13 mouse cellular contexts compared by ENCODE assay signal in the genomic region with DNA sequence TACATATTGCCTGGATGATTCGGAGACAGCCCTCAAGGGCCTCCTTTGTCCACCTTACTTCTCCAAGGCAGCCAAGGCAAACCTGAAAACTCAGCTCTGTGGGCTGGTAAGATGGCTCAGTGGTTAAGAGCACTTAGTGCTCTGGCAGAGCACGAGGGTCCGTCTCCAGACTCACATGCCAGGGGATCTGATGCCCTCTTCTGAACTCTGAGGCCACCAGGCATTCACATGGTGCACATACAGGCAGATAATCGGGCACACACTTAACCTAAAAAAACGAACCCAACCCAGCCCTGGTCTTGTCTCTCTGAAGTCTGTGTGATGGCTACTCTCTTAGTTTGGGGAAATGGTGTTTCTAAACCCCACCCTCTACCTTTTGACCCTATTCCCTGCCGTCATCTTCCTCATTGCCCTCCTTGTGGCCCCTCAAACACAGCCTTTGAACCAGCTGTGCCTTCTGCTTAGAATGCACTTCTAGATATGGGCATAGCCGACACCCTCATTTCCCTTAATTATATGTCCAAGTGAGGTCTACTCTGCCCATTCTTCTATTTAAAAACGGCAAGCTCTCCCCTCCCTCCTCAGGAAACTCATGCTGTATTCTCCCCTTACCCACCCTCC. TPM values are rescaled to one million over a fixed set of nuclear protein-coding genes. Genes with fewer than 3 reads are reported as not detected.
A peak's percentile ranks its signal among the peaks of the same experiment; 100 is the strongest.
DNase-seq lines count a peak whose midpoint lies in the region; ATAC-seq and TF ChIP-seq lines count a peak whose summit lies in the region.
"Had no signal": no experiment of that assay in that cellular context is flagged by ENCODE, and none has a peak within 500 bp of the region (broad histone marks: within the 10 kb centered on the region; RNA-seq: fewer than 3 reads in every experiment).

No protein-coding gene starts in this region.

- DNase-seq in limb, embryonic 10.5 days (ENCODE audit: low spot score), result no peak
- DNase-seq in embryonic facial prominence, embryonic 10.5 days (ENCODE audit: low spot score), result no peak
- peak in 1 of 3 experiments; percentile 24 for DNase-seq in liver, embryonic 14.5 days (ENCODE audit: low read depth in 3 of 3, low spot score in 3 of 3)
- DNase-seq in spleen, postnatal 36 days (ENCODE audit: low spot score in 2 of 2), result no peak
- no peak for DNase-seq in right cerebral cortex, postnatal 36 days (ENCODE audit: low spot score in 2 of 2)
- DNase-seq: adrenal gland, adult 8-10 months; cerebellum, adult 11-12 months; right cerebral cortex, postnatal 4 days had no signal

- H3K9ac ChIP-seq in forebrain, embryonic 12.5 days, result no peak overlapping the region
- no peak overlapping the region for H3K9ac ChIP-seq in forebrain, embryonic 15.5 days (replicated peaks)
- no peak overlapping the region for H3K9ac ChIP-seq in limb, embryonic 13.5 days
- H3K9ac ChIP-seq in liver, embryonic 14.5 days (replicated peaks), result peak overlapping the region; percentile 98

- 81% methylated on average over 8 of the region's 8 CpGs for WGBS in forebrain, embryonic 12.5 days
- 86% methylated on average over 8 of the region's 8 CpGs for WGBS in forebrain, embryonic 15.5 days
- WGBS in limb, embryonic 13.5 days, result 77% methylated on average over 8 of the region's 8 CpGs
- WGBS in limb, embryonic 10.5 days, result 71% methylated on average over 8 of the region's 8 CpGs
- WGBS in embryonic facial prominence, embryonic 10.5 days, result 73% methylated on average over 8 of the region's 8 CpGs
- WGBS in liver, embryonic 14.5 days (ENCODE audit: insufficient replicate concordance), result 33% methylated on average over 8 of the region's 8 CpGs

- no peak for TF ChIP-seq CTCF in liver, embryonic 14.5 days (IDR thresholded peaks at IDR 0.05; ENCODE audit: low read depth)

- peaks cover 26% of the 10 kb centered on the region for H3K27me3 ChIP-seq in forebrain, embryonic 12.5 days
- peaks cover 15% of the 10 kb centered on the region for H3K27me3 ChIP-seq in forebrain, embryonic 15.5 days
- H3K27me3 ChIP-seq in limb, embryonic 13.5 days, result peaks cover 5% of the 10 kb centered on the region
- H3K27me3 ChIP-seq in limb, embryonic 10.5 days (ENCODE audit: low read depth, poor library complexity, severe bottlenecking), result peaks cover 26% of the 10 kb centered on the region
- peaks cover 31% of the 10 kb centered on the region for H3K27me3 ChIP-seq in embryonic facial prominence, embryonic 10.5 days (replicated peaks; ENCODE audit: low read depth, poor library complexity, severe bottlenecking)
- no peaks in the 10 kb centered on the region for H3K27me3 ChIP-seq in liver, embryonic 14.5 days (ENCODE audit: control insufficient read depth, insufficient read depth, low read length)
- H3K27me3 ChIP-seq: embryonic facial prominence, embryonic 12.5 days had no signal

- H3K4me3 ChIP-seq in forebrain, embryonic 12.5 days (replicated peaks), result no peak overlapping the region
- no peak overlapping the region for H3K4me3 ChIP-seq in forebrain, embryonic 15.5 days
- no peak overlapping the region for H3K4me3 ChIP-seq in limb, embryonic 13.5 days
- H3K4me3 ChIP-seq in limb, embryonic 10.5 days, result no peak overlapping the region
- H3K4me3 ChIP-seq in embryonic facial prominence, embryonic 10.5 days, result peak overlapping the region; percentile 67; the same call in 1 of the 2 replicates
- peak overlapping the region in 1 of 2 experiments; percentile 81; a peak in 2 of 4 replicates for H3K4me3 ChIP-seq in liver, embryonic 14.5 days (ENCODE audit: insufficient read depth in 1 of 2, low read depth in 2 of 2, low read length in 2 of 2)

- H3K27ac ChIP-seq in forebrain, embryonic 12.5 days, result no peak overlapping the region
- no peak overlapping the region for H3K27ac ChIP-seq in forebrain, embryonic 15.5 days (replicated peaks)
- no peak overlapping the region for H3K27ac ChIP-seq in limb, embryonic 13.5 days
- H3K27ac ChIP-seq in limb, embryonic 10.5 days, result no peak overlapping the region
- peak overlapping the region; percentile 87; the same call in 1 of the 2 replicates for H3K27ac ChIP-seq in embryonic facial prominence, embryonic 10.5 days (replicated peaks)
- peak overlapping the region; percentile 99 for H3K27ac ChIP-seq in liver, embryonic 14.5 days

- peaks cover 12% of the 10 kb centered on the region; the same call in 1 of the 2 replicates for H3K36me3 ChIP-seq in forebrain, embryonic 12.5 days (replicated peaks)
- H3K36me3 ChIP-seq in forebrain, embryonic 15.5 days, result no peaks in the 10 kb centered on the region
- peaks cover 13% of the 10 kb centered on the region for H3K36me3 ChIP-seq in limb, embryonic 13.5 days
- H3K36me3 ChIP-seq in limb, embryonic 10.5 days, result peaks cover 19% of the 10 kb centered on the region
- H3K36me3 ChIP-seq in embryonic facial prominence, embryonic 10.5 days (replicated peaks), result peaks cover 23% of the 10 kb centered on the region
- peaks cover 42% of the 10 kb centered on the region for H3K36me3 ChIP-seq in liver, embryonic 14.5 days (replicated peaks; ENCODE audit: control insufficient read depth, insufficient read depth, low read depth)

- H3K4me2 ChIP-seq in forebrain, embryonic 12.5 days, result 0 out of 2 replicates have a peak overlapping the region, but pooled peaks have one; percentile 60
- no peak overlapping the region for H3K4me2 ChIP-seq in forebrain, embryonic 15.5 days (replicated peaks)
- H3K4me2 ChIP-seq in limb, embryonic 13.5 days (replicated peaks), result peak overlapping the region; percentile 81; the same call in 1 of the 2 replicates
- peak overlapping the region; percentile 93 for H3K4me2 ChIP-seq in liver, embryonic 14.5 days (ENCODE audit: low read depth)

- TF ChIP-seq EP300 in liver, embryonic 14.5 days (IDR thresholded peaks at IDR 0.05; ENCODE audit: low read depth), result no peak

- ATAC-seq in forebrain, embryonic 12.5 days (ENCODE audit: low FRiP score), result no peak
- ATAC-seq in forebrain, embryonic 15.5 days (replicated peaks), result no peak
- ATAC-seq in limb, embryonic 13.5 days (ENCODE audit: low FRiP score, low read depth), result no peak
- ATAC-seq in liver, embryonic 14.5 days (ENCODE audit: insufficient read depth), result no peak

- H3K9me3 ChIP-seq in forebrain, embryonic 12.5 days, result no peaks in the 10 kb centered on the region
- H3K9me3 ChIP-seq in forebrain, embryonic 15.5 days, result no peaks in the 10 kb centered on the region
- no peaks in the 10 kb centered on the region for H3K9me3 ChIP-seq in limb, embryonic 13.5 days
- H3K9me3 ChIP-seq in limb, embryonic 10.5 days (replicated peaks), result no peaks in the 10 kb centered on the region
- no peaks in the 10 kb centered on the region for H3K9me3 ChIP-seq in embryonic facial prominence, embryonic 10.5 days
- H3K9me3 ChIP-seq in liver, embryonic 14.5 days (ENCODE audit: control insufficient read depth, low read length), result no peaks in the 10 kb centered on the region
- H3K9me3 ChIP-seq: embryonic facial prominence, embryonic 12.5 days; midbrain, embryonic 12.5 days had no signal

- H3K4me1 ChIP-seq in forebrain, embryonic 12.5 days, result peaks cover 32% of the 10 kb centered on the region
- H3K4me1 ChIP-seq in forebrain, embryonic 15.5 days, result peaks cover 15% of the 10 kb centered on the region
- peaks cover 44% of the 10 kb centered on the region for H3K4me1 ChIP-seq in limb, embryonic 13.5 days
- peaks cover 54% of the 10 kb centered on the region for H3K4me1 ChIP-seq in limb, embryonic 10.5 days
- H3K4me1 ChIP-seq in embryonic facial prominence, embryonic 10.5 days, result peaks cover 59% of the 10 kb centered on the region
- H3K4me1 ChIP-seq in liver, embryonic 14.5 days (replicated peaks; ENCODE audit: control insufficient read depth in 2 of 2, insufficient read depth in 2 of 2, low read length in 1 of 2), result peaks cover 52 to 60% of the 10 kb centered on the region in 2 experiments

RNA-seq across cellular contexts. Expression of a gene that starts 1.0 kb away (rescaled TPM):
- 245 and 250 TPM in 2 replicates for polyA plus RNA-seq in forebrain, embryonic 12.5 days (2016; fragmentation: Nextera tagmentation; extraction: Ambion mirVana)
- polyA plus RNA-seq in forebrain, embryonic 15.5 days (2015; fragmentation: Nextera tagmentation; extraction: Ambion mirVana), result 292 and 313 TPM in 2 replicates
- 239 and 258 TPM in 2 replicates for polyA plus RNA-seq in limb, embryonic 13.5 days (2015; fragmentation: Nextera tagmentation; extraction: Ambion mirVana)
- 211 and 212 TPM in 2 replicates for polyA plus RNA-seq in limb, embryonic 10.5 days (2016; fragmentation: Nextera tagmentation; extraction: Ambion mirVana)
- 212 and 215 TPM in 2 replicates for polyA plus RNA-seq in embryonic facial prominence, embryonic 10.5 days (2016; fragmentation: Nextera tagmentation; extraction: Ambion mirVana)
- polyA plus RNA-seq in liver, embryonic 14.5 days (2012; rRNA removed), result 109 and 121 TPM in 2 replicates
- 165 and 178 TPM in 2 replicates for polyA plus RNA-seq in liver, embryonic 14.5 days (2014; fragmentation: Nextera tagmentation; extraction: Ambion mirVana)

RNA-seq across cellular contexts. Expression of a gene that starts 1.0 kb away (rescaled TPM):
- polyA plus RNA-seq in forebrain, embryonic 12.5 days (2016; fragmentation: Nextera tagmentation; extraction: Ambion mirVana), result 3.0 and 3.6 TPM in 2 replicates
- 1.4 and 1.5 TPM in 2 replicates for polyA plus RNA-seq in forebrain, embryonic 15.5 days (2015; fragmentation: Nextera tagmentation; extraction: Ambion mirVana)
- polyA plus RNA-seq in limb, embryonic 13.5 days (2015; fragmentation: Nextera tagmentation; extraction: Ambion mirVana), result 17.9 and 18.6 TPM in 2 replicates
- 5.4 and 7.4 TPM in 2 replicates for polyA plus RNA-seq in limb, embryonic 10.5 days (2016; fragmentation: Nextera tagmentation; extraction: Ambion mirVana)
- 4.9 TPM in 2 replicates for polyA plus RNA-seq in embryonic facial prominence, embryonic 10.5 days (2016; fragmentation: Nextera tagmentation; extraction: Ambion mirVana)
- 22.1 and 24.8 TPM in 2 replicates for polyA plus RNA-seq in liver, embryonic 14.5 days (2012; rRNA removed)
- 18.7 and 22.5 TPM in 2 replicates for polyA plus RNA-seq in liver, embryonic 14.5 days (2014; fragmentation: Nextera tagmentation; extraction: Ambion mirVana)

RNA-seq across cellular contexts. Expression of a gene that starts 1.0 kb away (rescaled TPM):
- 20.4 and 20.5 TPM in 2 replicates for polyA plus RNA-seq in forebrain, embryonic 12.5 days (2016; fragmentation: Nextera tagmentation; extraction: Ambion mirVana)
- polyA plus RNA-seq in forebrain, embryonic 15.5 days (2015; fragmentation: Nextera tagmentation; extraction: Ambion mirVana), result 23.2 and 23.9 TPM in 2 replicates
- 45.5 and 48.1 TPM in 2 replicates for polyA plus RNA-seq in limb, embryonic 13.5 days (2015; fragmentation: Nextera tagmentation; extraction: Ambion mirVana)
- polyA plus RNA-seq in limb, embryonic 10.5 days (2016; fragmentation: Nextera tagmentation; extraction: Ambion mirVana), result 19.0 and 29.2 TPM in 2 replicates
- 19.2 and 24.0 TPM in 2 replicates for polyA plus RNA-seq in embryonic facial prominence, embryonic 10.5 days (2016; fragmentation: Nextera tagmentation; extraction: Ambion mirVana)
- polyA plus RNA-seq in liver, embryonic 14.5 days (2012; rRNA removed), result 47.7 and 52.9 TPM in 2 replicates
- 34.2 and 43.3 TPM in 2 replicates for polyA plus RNA-seq in liver, embryonic 14.5 days (2014; fragmentation: Nextera tagmentation; extraction: Ambion mirVana)

RNA-seq across cellular contexts. Expression of a gene that starts 14.4 kb away (rescaled TPM):
- 277 and 278 TPM in 2 replicates for polyA plus RNA-seq in forebrain, embryonic 12.5 days (2016; fragmentation: Nextera tagmentation; extraction: Ambion mirVana)
- polyA plus RNA-seq in forebrain, embryonic 15.5 days (2015; fragmentation: Nextera tagmentation; extraction: Ambion mirVana), result 322 and 334 TPM in 2 replicates
- 294 and 300 TPM in 2 replicates for polyA plus RNA-seq in limb, embryonic 13.5 days (2015; fragmentation: Nextera tagmentation; extraction: Ambion mirVana)
- 243 and 262 TPM in 2 replicates for polyA plus RNA-seq in limb, embryonic 10.5 days (2016; fragmentation: Nextera tagmentation; extraction: Ambion mirVana)
- 243 and 256 TPM in 2 replicates for polyA plus RNA-seq in embryonic facial prominence, embryonic 10.5 days (2016; fragmentation: Nextera tagmentation; extraction: Ambion mirVana)
- 152 and 288 TPM in 2 replicates for polyA plus RNA-seq in liver, embryonic 14.5 days (2012; rRNA removed)
- polyA plus RNA-seq in liver, embryonic 14.5 days (2014; fragmentation: Nextera tagmentation; extraction: Ambion mirVana), result 435 and 447 TPM in 2 replicates

RNA-seq across cellular contexts. Expression of a gene that starts 40.3 kb away (rescaled TPM):
- polyA plus RNA-seq in forebrain, embryonic 12.5 days (2016; fragmentation: Nextera tagmentation; extraction: Ambion mirVana), result 2.1 and 2.8 TPM in 2 replicates
- 1.9 and 2.7 TPM in 2 replicates for polyA plus RNA-seq in forebrain, embryonic 15.5 days (2015; fragmentation: Nextera tagmentation; extraction: Ambion mirVana)
- 7.3 and 9.5 TPM in 2 replicates for polyA plus RNA-seq in limb, embryonic 13.5 days (2015; fragmentation: Nextera tagmentation; extraction: Ambion mirVana)
- 0.80 and 2.9 TPM in 2 replicates for polyA plus RNA-seq in limb, embryonic 10.5 days (2016; fragmentation: Nextera tagmentation; extraction: Ambion mirVana)
- 2.1 and 3.0 TPM in 2 replicates for polyA plus RNA-seq in embryonic facial prominence, embryonic 10.5 days (2016; fragmentation: Nextera tagmentation; extraction: Ambion mirVana)
- polyA plus RNA-seq in liver, embryonic 14.5 days (2012; rRNA removed), result 14.9 and 15.5 TPM in 2 replicates
- 8.4 and 10.0 TPM in 2 replicates for polyA plus RNA-seq in liver, embryonic 14.5 days (2014; fragmentation: Nextera tagmentation; extraction: Ambion mirVana)

Comparison
In these comparisons a context has a peak if more than half of its experiments do, and no peak if none do; other contexts are left out.
1. H3K27ac ChIP-seq: peak in embryonic facial prominence, embryonic 10.5 days (single experiment) and liver, embryonic 14.5 days (single experiment); none in forebrain, embryonic 12.5 days (single experiment), forebrain, embryonic 15.5 days (single experiment), limb, embryonic 13.5 days (single experiment) and limb, embryonic 10.5 days (single experiment).